Mouse (Mus musculus) testis, adult 2 months (tissue): ENCODE measurements at regions not wholly inside any gene's neighbourhood (a gene's known extent, or its start where the extent isn't known, plus 50 kb on each side); places are given as distances from the start of the nearest gene placed in this dataset.

ENCODE experiments used
- CTCF ChIP-seq: fragments of 200-500 bp; IDR thresholded peaks from 2 replicates; pipeline ENCODE4 v1.5.1; 2012; ENCODE audit warnings: low read depth, mild to moderate bottlenecking, inconsistent platforms, low read length, moderate library complexity; ENCODE audit not compliant: control insufficient read depth, insufficient read depth, insufficient replicate concordance
- POLR2A ChIP-seq: fragments of 200-500 bp; IDR thresholded peaks from 2 replicates; pipeline ENCODE4 v1.6.1; 2012; ENCODE audit warnings: low read depth, mild to moderate bottlenecking, inconsistent platforms, low read length, moderate library complexity; ENCODE audit not compliant: control insufficient read depth

- TF ChIP-seq CTCF (no peak), POLR2A (no peak)
These were observed 378.5 kb upstream of the Nt5c1b start for GRCm38 (mm10) chr12:9991305-9991704.
